Mouse (Mus musculus): ENCODE data around the gene Nr2e1.

- TF ChIP-seq CTCF (IDR thresholded peaks at IDR 0.05; ENCODE audit: borderline replicate concordance, control insufficient read depth, extremely low read depth, insufficient read depth, low read length, poor library complexity) (no peak), POLR2A (IDR thresholded peaks at IDR 0.05; ENCODE audit: control insufficient read depth, extremely low read depth, insufficient read depth, low read length, poor library complexity) (no peak)
Observed at GRCm38 (mm10) chr10:42632453-42633360, 49.3 kb upstream of the Nr2e1 start.

Data from thymus, adult 2 months (tissue).